Mouse (Mus musculus) layer of hippocampus, adult 9-11 months (tissue): ENCODE measurements around the gene Rnf126.

Experiments used
- DNase-seq: peaks from one replicate; pipeline ENCODE4 v3.0.0; 2022

Gene Rnf126

GRCm38 (mm10) chr10:79792339-79793040, 25.7 kb upstream of the Rnf126 start:
- no peak for DNase-seq

DNA sequence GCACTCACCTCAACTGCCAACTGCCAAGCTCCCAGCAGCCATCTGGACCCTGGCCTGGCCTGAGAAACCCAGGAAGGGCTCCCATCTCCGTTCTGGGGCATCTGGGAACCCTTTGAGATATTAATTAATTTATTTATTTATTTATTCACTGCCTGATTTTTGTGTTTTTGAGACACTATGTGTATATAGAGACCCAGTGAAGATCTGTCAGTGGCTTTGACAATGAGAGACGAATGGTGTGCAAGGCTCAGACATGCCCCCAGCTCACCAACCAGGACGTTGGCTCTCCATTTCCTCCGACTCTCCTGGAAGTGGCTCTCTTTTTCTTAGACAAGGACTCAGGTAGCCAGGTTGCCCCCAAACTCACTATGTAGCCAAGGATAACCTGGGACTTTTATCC, 24.1 kb upstream of the Rnf126 start, which contains the start of gene Prss57:
Gene Prss57, minus strand, starts transcription at position 101 of the 400 bp plus-strand sequence.
- no peak for DNase-seq

DNA sequence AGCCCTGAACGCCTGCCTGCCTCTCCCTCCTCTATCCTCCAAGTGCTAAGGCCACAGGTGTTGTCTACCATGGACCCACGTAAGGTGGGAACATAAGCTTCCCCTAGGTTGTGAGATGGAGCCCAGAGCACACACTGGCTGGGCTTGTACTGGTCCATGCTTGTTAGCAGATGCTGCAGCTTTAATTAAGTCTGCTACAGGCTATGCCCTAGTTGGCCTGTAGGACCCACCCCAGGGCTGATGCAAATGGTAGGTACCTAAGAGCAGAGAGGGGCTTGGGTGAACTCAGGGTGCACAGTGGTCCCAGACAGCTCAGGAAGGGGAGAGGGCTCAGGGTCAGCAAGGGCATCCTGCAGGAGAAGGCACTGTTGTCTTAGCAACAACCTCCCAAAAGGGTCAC, 22.8 kb upstream of the Rnf126 start:
- no peak for DNase-seq

DNA sequence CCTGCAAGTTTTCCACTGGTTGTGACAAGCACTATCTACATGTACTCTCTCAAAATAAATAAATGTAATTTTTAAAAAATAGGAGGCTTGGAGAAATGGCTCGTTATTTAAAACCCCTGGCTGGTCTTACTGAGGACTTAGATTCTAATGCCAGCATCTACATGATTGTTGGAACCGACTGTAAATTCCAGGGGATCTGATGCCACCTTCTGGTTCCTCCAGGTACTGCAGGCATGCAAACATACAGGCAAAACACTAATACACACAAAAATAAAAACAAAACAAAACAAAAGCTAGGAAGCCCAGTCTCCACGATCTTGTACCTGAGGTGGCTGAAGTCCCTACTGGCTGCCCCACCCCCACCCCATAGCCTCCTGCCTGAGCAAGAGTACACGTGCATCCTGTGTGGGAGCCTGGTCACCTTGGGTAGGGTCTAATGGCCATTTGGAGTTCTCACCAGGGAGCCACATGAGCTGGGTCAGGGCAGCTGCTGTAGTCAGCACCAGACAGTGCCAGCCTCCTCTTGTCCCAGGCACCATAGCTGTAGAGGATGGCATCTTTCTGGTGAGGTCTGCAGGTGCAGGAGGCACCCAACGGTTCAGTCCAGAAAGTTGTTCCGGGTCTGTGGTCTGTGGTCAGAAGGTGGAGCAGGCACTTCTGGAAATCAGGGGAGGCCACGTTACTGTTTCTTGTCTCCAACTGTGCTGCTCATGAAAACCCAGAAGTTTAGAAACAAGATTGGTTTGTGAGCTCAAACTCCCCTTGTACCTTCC, 21.8 kb upstream of the Rnf126 start:
- DNase-seq, result no peak

GRCm38 (mm10) chr10:79783920-79784800, 17.4 kb upstream of the Rnf126 start:
- DNase-seq, result no peak

- no peak for DNase-seq
These were observed 16.3 kb upstream of the Rnf126 start for GRCm38 (mm10) chr10:79783050-79783449.

DNA sequence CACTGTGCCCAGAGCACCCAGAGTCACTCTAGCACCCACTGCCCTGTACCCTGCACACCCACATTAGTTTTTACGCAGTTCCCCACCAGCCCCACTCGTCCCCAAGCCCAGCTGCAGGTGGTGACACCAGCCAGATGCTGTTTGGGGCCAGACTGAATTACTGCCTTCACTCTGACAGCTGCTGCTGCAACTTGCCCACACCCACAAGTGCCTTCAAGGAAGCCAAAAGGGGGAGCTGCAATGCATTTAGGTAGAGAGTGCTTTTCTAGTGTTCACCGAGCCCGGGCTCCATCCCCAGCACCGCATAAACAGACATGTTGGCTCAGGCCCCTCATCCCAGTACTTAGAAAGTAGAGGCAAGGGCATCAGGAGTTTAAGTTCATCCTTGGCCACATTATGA, 15.2 kb upstream of the Rnf126 start:
- DNase-seq, result no peak

- no peak for DNase-seq
These were observed 14.4 kb upstream of the Rnf126 start for GRCm38 (mm10) chr10:79781139-79781538.

DNA sequence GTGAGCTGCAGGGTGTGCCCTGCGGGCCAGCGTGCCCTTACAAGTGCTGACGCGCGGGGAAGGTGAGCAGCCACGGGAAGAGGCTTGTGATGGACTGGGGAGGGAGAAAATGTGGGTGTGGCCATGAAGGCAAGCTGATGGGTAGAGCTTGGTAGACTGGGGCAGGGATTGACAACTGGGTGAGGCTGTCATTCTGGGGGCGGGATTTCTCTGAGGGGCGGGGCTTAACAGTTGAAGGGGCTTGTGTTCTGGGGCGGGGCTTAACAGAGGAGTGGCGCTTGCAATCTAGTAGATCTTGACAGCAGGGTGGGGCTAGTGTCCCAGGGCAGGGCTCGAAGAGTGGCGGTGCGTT, 13.9 kb upstream of the Rnf126 start:
- no peak for DNase-seq

- DNase-seq, result peak; percentile 98
These were observed 13.3 kb upstream of the Rnf126 start for GRCm38 (mm10) chr10:79779784-79780663.

- no peak for DNase-seq
These were observed 12.4 kb upstream of the Rnf126 start for GRCm38 (mm10) chr10:79779193-79779592.

- no peak for DNase-seq
These were observed 11.3 kb upstream of the Rnf126 start for GRCm38 (mm10) chr10:79778006-79778405.

DNA sequence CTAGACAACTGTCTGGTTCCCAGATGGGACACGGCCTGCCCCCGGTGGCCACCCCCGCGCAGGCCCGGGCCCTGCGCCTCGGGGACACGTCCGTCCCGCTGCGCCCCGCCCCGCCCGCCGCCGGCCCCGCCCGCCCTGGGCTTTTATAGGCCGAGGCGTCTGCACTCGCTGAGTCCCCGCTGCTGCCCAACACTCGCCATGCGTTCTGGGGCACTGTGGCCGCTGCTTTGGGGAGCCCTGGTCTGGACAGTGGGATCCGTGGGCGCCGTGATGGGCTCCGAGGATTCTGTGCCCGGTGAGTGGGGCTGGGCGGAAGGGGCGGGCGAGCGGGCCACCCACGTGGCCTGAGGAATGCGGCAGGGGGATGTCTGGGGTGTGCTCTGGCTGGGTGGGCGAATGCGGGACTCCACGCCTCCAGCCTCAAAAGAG, 10.4 kb upstream of the Rnf126 start, which contains the start of gene Fstl3:
Gene Fstl3, plus strand, starts transcription at position 170 of the 429 bp plus-strand sequence.
- no peak for DNase-seq

DNA sequence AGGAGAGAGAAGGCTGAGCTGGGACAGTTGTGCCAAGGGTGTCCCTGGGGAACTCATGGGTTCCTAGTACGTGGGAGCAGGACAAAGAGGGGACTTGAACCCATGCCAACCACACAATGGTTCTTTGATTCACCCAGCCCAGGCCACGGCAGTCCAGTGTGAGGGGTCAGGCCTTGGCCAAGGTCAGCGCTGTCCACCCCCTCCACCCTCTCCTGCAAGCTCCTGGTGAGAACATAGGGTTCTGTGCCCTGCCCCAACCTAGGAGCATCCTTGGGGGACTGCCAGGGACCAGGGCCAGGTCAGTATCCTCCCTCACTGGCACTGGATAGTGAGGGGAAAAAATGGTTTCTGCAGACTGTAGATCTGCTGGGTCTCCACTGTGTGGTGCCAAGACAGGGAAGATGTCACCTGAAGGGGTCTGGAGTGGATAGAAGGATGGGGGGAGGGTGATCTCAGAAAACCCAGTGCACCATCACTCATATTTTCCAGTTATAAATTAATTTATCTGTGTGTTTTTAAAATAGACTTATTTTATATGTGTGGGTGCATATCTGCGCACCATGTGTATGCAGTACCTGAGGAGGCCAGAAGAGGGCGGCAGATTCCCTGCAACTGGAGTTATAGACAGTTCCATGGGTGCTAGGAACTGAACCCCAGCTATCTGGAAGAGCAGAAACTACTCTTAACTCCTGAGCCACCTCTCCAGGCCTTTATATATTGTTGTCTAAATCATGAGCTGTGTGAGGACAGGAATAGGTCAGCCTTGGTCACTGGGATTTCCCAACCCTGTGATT, 7.9 kb upstream of the Rnf126 start:
- DNase-seq, result no peak

GRCm38 (mm10) chr10:79773208-79773607, 6.5 kb upstream of the Rnf126 start:
- no peak for DNase-seq

- no peak for DNase-seq
These were observed 5.6 kb upstream of the Rnf126 start for GRCm38 (mm10) chr10:79772320-79772719.

DNA sequence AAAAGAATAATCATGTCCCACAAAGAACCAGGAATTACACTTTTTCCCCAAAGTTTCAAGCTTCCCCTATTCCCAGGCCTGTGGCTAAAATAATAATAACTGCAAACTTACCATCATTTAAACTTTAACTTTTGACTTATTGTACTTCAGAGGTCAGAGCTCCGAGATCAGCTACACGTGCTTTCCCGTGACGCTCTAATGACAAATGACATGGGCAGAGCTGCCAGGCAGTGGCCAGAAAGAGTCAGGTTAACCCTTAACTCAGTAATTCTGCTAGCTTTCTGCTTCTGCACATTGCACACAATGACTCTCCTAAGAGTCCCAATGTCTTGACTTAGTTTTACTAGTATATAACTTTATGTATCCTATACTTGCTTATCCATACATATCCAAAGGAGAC, 2.6 kb upstream of the Rnf126 start:
- no peak for DNase-seq

GRCm38 (mm10) chr10:79768400-79768799, 1.6 kb upstream of the Rnf126 start:
- peak; percentile 72 for DNase-seq

DNA sequence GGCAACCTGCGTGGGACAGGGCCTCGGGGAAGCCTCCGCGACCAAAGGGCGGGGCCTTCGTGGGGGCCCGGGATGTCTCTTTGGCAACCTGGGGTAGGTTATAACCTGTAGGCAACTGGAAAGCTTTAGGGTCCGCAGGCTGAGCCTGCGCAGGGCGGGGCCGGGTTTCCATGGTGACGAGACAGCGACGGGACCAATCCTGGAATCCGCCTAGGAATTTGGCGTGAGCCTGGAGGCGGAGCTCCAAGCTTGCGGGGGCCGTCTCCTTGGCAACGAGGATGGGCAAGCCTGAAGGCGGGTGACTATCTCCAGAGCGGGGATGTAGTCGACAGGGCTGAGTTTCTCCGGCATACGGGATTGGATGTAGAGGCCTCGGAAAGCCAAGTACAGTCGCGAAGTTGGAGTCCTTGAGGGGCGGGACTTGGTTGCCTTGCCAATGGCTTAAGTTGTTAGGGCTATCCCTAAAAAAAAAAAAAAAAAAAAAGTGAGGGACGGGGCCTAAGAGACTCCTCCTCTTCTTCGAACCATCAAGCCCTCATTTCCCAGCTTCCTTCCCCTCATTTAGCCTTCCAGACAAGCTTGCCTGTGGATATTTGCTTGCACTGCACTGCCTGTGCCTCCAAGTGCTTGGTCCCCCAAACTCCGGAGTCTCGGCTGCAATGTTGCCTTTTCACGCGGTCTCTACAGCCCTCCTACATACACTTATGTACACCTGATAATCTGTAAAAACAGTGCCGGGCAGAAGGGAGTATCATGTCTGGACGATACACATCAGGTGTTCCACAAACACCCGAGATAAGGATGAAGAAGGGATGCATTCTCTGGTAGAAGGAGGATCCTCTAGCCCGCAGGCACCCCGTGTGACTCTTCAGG, 856 bp upstream of the Rnf126 start:
- peak; percentile 97 for DNase-seq

DNA sequence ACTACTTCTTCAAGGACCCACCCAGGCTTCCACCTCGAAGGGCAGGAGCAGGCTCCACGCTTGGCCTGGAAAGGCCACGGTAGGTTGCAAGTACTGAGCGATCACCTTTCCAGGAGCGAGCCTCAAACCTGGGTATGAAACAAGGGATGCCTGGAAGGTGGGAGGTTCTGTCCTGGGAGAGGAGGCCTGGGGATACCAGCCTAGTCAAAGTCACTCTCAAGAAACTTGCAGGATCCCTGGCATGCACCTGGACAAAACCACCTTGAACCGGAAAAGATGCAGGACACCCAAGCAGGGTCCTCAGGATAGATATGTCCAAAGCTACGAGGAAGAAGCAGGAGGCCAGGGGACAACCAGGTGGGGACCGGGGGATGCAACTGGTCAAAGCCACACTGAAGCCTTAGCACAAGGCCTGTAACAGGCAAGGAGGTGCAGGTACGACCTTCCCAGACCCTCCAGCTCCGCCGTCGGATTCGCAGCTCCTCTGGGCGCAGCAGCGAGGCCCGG, 698 bp downstream of the Rnf126 start:
- DNase-seq, result no peak
